Mouse (Mus musculus) induced T-regulatory cell, adult 2 months (primary cell): ENCODE data around the gene Dcaf8.
A peak's percentile ranks its signal among the peaks of the same experiment; 100 is the strongest.

Experiments
- DNase-seq: peaks from one replicate; pipeline ENCODE4 v3.0.0-alpha.2; 2012; ENCODE audit warnings: low read depth

Dcaf8 gene

GRCm38 (mm10) chr1:172194435-172194834 is 46.6 kb downstream of the Dcaf8 start:
- DNase-seq = no peak

DNA sequence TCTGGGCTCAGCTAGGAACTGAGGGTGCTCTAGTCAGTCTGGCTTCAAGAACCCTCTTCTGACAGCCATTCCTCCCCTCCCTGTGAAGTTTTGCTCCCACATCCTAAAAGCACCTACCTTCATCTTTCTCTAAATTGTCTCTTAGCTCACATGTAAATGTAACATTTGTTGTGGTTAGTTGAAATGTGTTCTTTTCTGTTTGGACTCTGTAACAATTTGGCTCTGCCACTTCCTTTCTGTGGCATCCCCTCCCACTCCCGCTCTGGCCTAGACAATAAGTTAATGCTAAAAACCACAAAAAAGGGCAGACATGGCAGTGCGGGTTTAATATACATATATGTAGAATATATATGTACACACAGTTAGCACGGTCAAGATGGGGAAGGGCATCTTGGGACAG is 49.3 kb downstream of the Dcaf8 start:
- no peak for DNase-seq

GRCm38 (mm10) chr1:172197851-172198250 is 50.0 kb downstream of the Dcaf8 start:
- DNase-seq = no peak

- no peak for DNase-seq
Observed at GRCm38 (mm10) chr1:172198316-172198715, 50.4 kb downstream of the Dcaf8 start.

DNA sequence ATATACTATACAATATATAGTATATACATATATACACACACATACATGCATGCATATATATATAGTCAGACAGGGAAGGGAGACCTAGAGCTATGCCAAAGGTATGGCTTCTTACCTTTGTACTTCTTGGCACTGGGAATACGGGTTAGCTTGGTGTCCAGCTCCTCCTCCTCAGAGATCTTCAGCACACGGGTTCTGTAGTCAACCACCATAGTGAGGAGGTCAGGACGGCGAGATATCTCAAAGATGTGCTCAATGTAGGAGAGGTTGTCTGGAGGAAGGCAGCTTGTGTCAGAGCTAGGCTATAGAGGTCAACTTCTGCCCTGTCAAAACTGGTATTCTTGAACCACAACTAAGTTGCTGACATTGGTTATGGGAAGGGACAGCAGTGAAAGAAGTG is 51.1 kb downstream of the Dcaf8 start:
- no peak for DNase-seq

DNA sequence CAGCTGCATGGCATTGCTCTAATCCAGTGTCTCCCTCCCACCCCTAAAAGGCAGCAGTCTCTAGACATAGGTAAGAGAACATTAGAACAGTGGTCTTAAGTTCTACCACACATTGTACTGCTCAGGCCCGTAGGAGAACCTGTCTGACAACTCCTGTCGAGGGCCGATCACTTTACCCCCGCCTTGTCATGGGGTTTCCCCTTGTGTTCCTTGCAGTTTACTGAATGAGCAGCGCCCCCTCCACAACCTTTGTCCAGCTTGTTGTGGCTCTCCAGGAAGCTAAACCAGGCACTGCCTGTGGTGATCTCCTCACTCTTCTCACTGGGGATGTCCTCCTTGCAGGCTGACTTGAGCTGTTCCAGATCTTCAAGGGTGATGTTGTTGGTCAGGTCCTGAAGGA is 52.3 kb downstream of the Dcaf8 start:
- no peak for DNase-seq

DNA sequence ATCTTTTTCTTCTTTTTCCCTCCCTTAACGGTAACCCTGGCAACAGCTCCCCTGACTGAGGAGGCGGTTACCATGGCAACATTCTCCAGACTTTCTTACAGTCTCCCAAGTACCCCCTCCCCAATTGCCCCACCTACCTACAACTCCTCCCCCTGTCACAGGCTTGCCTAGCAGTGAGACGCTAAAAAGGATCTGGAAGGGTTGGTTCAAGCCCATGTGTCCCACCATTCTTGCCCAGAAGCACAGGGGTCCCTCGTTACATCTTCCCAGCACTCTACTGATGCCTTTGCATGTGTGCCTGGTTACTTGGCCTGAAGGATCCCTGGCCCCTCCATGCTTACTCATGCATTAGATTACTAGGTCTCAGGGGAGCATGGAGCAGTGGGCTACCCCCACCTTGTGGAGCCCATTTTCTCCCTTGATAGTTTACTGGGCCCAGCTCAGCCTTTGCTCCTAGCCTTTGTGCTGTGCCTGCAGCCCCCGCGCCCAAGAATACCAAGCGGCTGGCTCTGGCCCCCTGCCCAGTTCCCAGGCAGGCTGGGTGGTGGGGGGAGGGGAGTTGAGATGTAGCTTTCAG is 53.1 kb downstream of the Dcaf8 start:
- no peak for DNase-seq

- no peak for DNase-seq
Observed at GRCm38 (mm10) chr1:172201967-172202880, 54.3 kb downstream of the Dcaf8 start.

DNA sequence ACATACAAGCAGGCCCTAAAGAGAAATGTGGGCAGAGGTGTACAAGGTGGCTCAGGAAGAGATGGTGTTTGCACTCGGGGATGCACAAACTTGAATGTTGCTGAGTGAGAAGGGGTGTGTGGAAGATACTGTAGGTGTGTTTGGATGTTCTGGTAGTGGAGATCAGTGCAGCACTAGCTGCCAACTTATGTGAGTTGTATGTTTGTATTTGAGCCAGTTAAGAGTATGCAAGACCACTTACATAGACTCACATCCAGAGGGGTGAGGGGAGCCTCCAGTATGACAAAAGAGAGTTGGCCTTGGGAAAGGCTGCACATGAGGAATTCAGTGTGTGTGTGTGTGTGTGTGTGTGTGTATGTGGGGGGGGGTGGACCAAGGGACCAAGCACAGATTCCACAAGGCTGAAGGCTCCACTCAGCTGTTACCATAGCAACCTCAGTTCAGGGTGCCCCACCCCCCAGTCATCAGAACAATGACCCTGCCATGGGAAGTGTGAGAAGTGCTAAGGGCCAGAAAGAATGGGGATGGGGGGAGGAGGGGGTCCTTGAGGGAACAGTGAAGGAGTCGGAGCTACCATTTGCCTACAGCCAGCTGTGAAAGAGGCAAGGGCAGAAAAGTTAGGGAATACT is 55.1 kb downstream of the Dcaf8 start:
- DNase-seq = no peak

DNA sequence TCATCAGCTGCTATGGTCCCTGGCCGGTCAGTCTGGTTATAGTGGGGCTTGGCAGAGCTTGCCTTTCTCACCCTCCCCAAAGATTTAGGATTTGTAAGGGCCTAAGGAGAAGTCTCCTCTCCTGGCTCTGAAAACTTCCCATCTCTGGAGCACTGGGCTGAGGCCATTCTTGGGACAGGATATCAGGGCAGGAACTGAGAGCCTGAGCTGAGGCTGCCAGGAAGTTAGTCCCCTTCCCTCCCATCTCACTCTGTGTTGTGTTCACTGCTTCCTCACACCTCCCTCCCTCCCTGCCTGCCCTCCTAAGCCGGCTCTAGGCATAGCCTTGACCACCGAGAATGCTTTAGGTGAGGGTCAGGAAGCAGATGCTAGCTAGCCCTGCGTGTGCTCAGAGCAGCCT is 55.7 kb downstream of the Dcaf8 start:
- DNase-seq = no peak

DNA sequence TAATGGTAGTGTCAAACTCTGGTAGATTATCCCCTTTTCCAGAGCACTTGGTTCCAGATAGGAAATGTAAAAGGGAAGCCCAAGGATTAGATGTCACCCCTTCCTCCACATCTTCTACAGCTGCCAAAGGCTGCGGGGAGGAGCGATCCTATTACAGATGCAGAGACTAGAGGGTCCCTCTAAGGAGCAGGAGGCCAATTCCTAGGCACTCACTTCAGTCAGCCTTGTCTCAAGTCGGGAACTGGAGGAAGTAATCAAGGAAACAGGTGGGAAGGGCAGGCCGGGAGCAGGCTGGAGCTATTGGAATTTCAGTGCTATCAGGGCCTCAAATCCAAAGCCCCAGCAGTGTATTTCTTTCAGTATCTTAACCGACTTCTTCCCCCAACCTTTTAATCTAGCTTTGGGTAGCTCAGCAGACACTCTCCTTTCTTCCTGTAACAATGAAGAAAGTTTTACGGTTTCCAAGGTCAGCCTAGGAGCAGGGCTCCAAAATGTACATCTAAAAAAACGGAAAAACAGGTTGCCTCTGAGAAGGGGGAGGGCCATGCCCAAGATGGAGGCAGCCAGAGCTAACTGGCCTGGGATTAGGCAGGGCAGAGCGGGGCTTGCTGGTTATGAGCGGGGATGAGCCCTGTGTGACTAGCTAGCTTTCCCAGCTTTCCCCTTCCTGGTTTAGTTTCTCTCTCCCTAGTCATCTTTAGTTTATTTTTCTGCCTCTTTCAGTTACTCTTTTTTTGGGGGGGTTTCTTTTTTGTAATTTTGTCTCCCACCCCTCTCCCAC is 56.3 kb downstream of the Dcaf8 start:
- DNase-seq = no peak

- no peak for DNase-seq
Observed at GRCm38 (mm10) chr1:172204814-172205740, 57.2 kb downstream of the Dcaf8 start.

GRCm38 (mm10) chr1:172205741-172206087 is 57.8 kb downstream of the Dcaf8 start:
- DNase-seq = peak; percentile 69

DNA sequence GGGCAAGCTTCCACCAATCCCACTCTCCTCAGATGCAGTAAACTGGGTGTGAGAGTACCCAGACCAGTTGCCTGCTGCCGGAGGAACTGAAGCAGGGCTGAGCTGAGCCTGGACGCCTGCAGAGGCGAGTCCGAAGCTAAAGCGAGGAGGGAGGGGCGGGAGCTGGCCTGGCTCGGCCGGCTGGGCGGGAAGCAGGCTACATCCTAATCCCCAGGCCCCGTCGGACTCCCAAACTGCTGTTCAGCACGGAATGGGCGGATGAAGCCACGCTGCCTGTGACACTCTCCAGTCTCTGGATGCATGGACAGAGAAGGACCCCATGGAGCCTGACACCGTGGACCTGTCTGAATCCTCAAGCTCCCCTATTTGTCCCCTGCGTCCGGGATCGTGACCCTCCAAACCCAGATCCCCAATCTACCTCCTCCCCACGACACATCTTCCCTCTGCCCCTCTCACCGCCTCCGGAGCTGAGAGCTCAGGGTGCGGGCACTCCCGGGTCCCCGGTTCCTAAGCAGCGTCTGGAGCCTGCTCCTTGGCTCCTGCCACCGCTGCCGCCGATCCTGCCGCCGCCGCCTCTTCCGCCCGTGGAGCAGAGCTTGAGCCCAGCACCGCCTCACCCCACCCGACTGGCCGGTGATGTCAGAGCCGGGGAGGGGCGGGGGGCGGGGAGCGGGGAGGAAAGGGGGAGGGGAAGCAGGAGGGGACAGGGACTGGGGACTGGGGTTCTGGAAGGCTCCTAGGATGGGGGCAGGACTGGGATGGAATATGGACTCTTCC is 58.4 kb downstream of the Dcaf8 start, which contains the start of gene Pea15a:
Gene Pea15a (minus strand): TSS at position 664 of the 777 bp plus-strand sequence.
- peak; percentile 79 for DNase-seq

GRCm38 (mm10) chr1:172207111-172207584 is 59.3 kb downstream of the Dcaf8 start:
- DNase-seq = peak; percentile 29

DNA sequence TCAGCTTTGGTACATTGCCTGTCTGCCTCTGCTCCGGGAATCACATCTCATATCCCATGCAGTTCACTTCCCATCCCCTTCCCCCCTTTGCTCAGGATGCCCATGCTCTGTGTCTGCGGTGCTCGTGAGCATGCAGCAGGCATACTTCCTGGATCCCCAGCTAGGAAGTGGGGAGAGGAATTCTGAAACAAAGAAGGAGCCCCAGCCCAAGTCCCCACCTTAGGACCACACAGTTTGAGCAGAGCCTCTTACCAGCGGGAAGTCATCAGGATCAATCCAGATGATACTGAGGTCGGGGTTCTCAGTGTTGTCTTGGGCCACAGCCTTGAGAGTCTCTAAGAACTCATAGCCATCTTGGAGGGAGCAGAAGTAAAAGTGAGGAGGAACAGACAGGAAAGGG is 64.9 kb downstream of the Dcaf8 start:
- no peak for DNase-seq

DNA sequence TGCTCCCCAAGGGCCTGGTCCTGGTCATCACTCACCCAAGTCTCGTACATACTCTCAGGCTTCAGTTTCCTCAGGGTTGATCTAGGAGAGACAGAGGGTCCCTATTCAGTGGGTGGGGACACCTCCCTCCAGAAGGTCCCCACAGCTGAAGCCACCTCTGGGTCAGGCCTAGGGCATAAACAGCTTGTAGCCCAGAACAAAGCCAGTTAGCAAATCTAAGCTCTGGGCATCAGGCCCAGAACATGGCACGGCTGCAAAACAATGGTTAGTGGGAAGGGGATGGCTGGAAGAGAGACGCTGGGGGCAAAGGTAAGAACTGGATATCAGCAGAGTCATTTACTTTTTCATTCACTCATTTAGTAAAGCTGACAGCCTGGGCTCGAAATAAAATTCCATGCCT is 65.9 kb downstream of the Dcaf8 start:
- no peak for DNase-seq

DNA sequence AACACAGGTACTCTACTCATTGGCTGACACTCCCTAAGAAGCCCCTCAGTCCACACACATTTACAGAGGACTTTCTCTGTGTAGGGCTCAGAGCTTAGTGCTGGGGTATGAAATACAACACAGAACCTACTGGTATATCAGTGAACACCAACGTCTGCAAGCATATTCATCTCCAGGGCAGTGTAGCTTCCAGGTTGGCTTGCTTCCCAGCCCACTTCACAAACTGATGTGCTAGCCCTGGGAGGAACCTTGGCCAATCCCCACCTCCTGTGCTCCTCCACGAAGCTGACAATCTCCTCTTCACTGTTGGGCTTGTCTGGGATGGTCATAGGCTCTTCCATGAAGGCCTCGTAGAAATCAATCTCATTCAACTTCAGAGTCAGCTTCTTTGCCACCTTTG is 66.9 kb downstream of the Dcaf8 start:
- DNase-seq = no peak

- peak; percentile 93 for DNase-seq
Observed at GRCm38 (mm10) chr1:172217148-172217547, 69.3 kb downstream of the Dcaf8 start.
